Mouse (Mus musculus): ENCODE measurements around the gene Atp5mpl. TPM values are rescaled to one million over a fixed set of nuclear protein-coding genes. Genes with fewer than 3 reads are reported as not detected.

Atp5mpl gene
- 231 TPM for polyA plus RNA-seq (2017; shearing (Covaris generic))

GRCm38 (mm10) chr12:111966683-111967173, at the start of gene Atp5mpl:
Atp5mpl (minus strand) TSS chr12:111966977.

GRCm38 (mm10) chr12:111980887-111981367, 14.2 kb upstream of the Atp5mpl start, which contains the start of gene Rd3l:
Rd3l (minus strand) TSS chr12:111981317.

GRCm38 (mm10) chr12:111971231-111971686, 4.5 kb upstream of the Atp5mpl start, which contains the start of gene Tdrd9:
Tdrd9 (plus strand) TSS chr12:111971559.

Other genes with a start within 250 kb of the Atp5mpl start
- 54.3 TPM for gene Klc1, start 208.1 kb downstream of the Atp5mpl start, polyA plus RNA-seq (2017; shearing (Covaris generic))
- gene Xrcc3, start 153.1 kb downstream of the Atp5mpl start, polyA plus RNA-seq (2017; shearing (Covaris generic)) = 4.1 TPM
- gene Zfyve21, start 152.8 kb downstream of the Atp5mpl start, polyA plus RNA-seq (2017; shearing (Covaris generic)) = 8.5 TPM
- 75.9 TPM for gene Ppp1r13b, start 58.9 kb downstream of the Atp5mpl start, polyA plus RNA-seq (2017; shearing (Covaris generic))
- not detected for gene Tdrd9, start 4.6 kb upstream of the Atp5mpl start, polyA plus RNA-seq (2017; shearing (Covaris generic))
- not detected for gene Rd3l, start 14.3 kb upstream of the Atp5mpl start, polyA plus RNA-seq (2017; shearing (Covaris generic))
- gene Aspg, start 139.7 kb upstream of the Atp5mpl start, polyA plus RNA-seq (2017; shearing (Covaris generic)) = not detected
- gene Kif26a, start 179.2 kb upstream of the Atp5mpl start, polyA plus RNA-seq (2017; shearing (Covaris generic)) = not detected

All from CD4-positive, CD25-positive, alpha-beta regulatory T cell (primary cell).